Mouse (Mus musculus): Measurements from ENCODE around the gene Zfp385c. TPM values are rescaled to one million over a fixed set of nuclear protein-coding genes. Genes with fewer than 3 reads are reported as not detected.

Zfp385c gene
- total RNA-seq, 2 experiments from 2014 or later: not detected

- ATAC-seq (replicated peaks; ENCODE audit: low FRiP score, low TSS enrichment, poor library complexity, severe bottlenecking): no peak
These were observed 113.0 kb downstream of the Zfp385c start for GRCm38 (mm10) chr11:100579116-100579799.

DNA sequence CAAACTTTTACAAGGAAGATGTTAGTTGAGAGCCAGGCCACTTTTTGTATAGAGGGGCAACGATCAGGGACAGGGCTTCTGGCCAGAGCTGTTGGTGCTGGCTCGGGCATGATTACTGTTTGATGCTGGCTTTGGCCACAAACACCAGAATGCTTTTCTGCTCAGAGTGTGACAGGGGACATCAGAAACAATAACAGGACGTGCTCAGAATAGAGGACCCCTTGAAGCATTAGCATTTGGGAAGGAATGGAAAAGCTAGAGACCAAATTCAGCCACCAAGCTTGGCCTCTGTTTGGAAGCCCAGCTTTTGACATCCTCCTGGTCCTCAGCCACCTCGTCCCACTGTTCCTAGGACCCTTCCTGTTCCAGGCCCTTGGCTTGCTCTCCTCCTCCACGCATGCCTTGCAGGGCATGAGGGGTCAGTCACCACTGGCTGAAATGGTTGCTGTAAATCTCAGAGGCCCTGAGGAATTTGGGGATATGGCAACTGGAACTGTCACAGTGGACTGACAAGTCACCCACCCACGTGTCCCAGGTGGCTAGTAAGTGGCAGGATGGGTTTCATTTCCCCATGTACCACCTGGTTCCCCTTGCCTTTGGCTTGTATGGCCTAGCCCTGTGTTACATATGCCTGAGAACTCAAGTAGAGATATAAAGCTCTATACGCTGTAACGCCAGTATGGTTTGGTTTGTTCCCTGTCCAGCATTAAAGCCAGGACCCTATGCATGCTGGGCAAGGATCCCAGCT is 114.2 kb downstream of the Zfp385c start:
- no peak for ATAC-seq (replicated peaks; ENCODE audit: low FRiP score, low TSS enrichment, poor library complexity, severe bottlenecking)

Other genes starting within 250 kb of the Zfp385c start
- gene Klhl11, start 219.7 kb downstream of the Zfp385c start, total RNA-seq (2014; fragmentation: Nextera tagmentation): 10.8 and 14.8 TPM in 2 replicates
- gene Klhl11, start 219.7 kb downstream of the Zfp385c start, total RNA-seq (2017): 27.9 and 40.8 TPM in 2 replicates
- gene Acly, start 164.5 kb downstream of the Zfp385c start, total RNA-seq (2014; fragmentation: Nextera tagmentation): 99.9 and 114 TPM in 2 replicates
- 90.6 and 112 TPM in 2 replicates for gene Acly, start 164.5 kb downstream of the Zfp385c start, total RNA-seq (2017)
- not detected in 2 replicates for gene Ttc25, start 146.8 kb downstream of the Zfp385c start, total RNA-seq (2014; fragmentation: Nextera tagmentation)
- not detected in 2 replicates for gene Ttc25, start 146.8 kb downstream of the Zfp385c start, total RNA-seq (2017)
- gene Cnp, start 117.6 kb downstream of the Zfp385c start, total RNA-seq (2014; fragmentation: Nextera tagmentation): 57.0 and 60.8 TPM in 2 replicates
- 26.7 and 44.2 TPM in 2 replicates for gene Cnp, start 117.6 kb downstream of the Zfp385c start, total RNA-seq (2017)
- gene Nkiras2, start 73.2 kb downstream of the Zfp385c start, total RNA-seq (2014; fragmentation: Nextera tagmentation): 14.2 and 14.9 TPM in 2 replicates
- 4.2 and 11.2 TPM in 2 replicates for gene Nkiras2, start 73.2 kb downstream of the Zfp385c start, total RNA-seq (2017)
- 133 and 176 TPM in 2 replicates for gene Dnajc7, start 72.3 kb downstream of the Zfp385c start, total RNA-seq (2014; fragmentation: Nextera tagmentation)
- gene Dnajc7, start 72.3 kb downstream of the Zfp385c start, total RNA-seq (2017): 139 and 147 TPM in 2 replicates
- gene Dhx58, start 11.8 kb upstream of the Zfp385c start, total RNA-seq (2014; fragmentation: Nextera tagmentation): 14.2 and 16.4 TPM in 2 replicates
- 11.8 and 12.9 TPM in 2 replicates for gene Dhx58, start 11.8 kb upstream of the Zfp385c start, total RNA-seq (2017)
- gene Kat2a, start 20.0 kb upstream of the Zfp385c start, total RNA-seq (2014; fragmentation: Nextera tagmentation): 60.8 and 61.6 TPM in 2 replicates
- 15.2 and 30.5 TPM in 2 replicates for gene Kat2a, start 20.0 kb upstream of the Zfp385c start, total RNA-seq (2017)
- gene Hspb9, start 21.4 kb upstream of the Zfp385c start, total RNA-seq (2014; fragmentation: Nextera tagmentation): not detected in 2 replicates
- not detected in 2 replicates for gene Hspb9, start 21.4 kb upstream of the Zfp385c start, total RNA-seq (2017)
- gene Rab5c, start 45.8 kb upstream of the Zfp385c start, total RNA-seq (2014; fragmentation: Nextera tagmentation): 77.5 and 147 TPM in 2 replicates
- gene Rab5c, start 45.8 kb upstream of the Zfp385c start, total RNA-seq (2017): 81.5 and 95.4 TPM in 2 replicates
- gene Kcnh4, start 67.5 kb upstream of the Zfp385c start, total RNA-seq (2014; fragmentation: Nextera tagmentation): 0.57 TPM in 1 of 2 replicates, not detected in the other
- gene Kcnh4, start 67.5 kb upstream of the Zfp385c start, total RNA-seq (2017): not detected in 2 replicates
- not detected in 2 replicates for gene Hcrt, start 70.5 kb upstream of the Zfp385c start, total RNA-seq (2014; fragmentation: Nextera tagmentation)
- not detected in 2 replicates for gene Hcrt, start 70.5 kb upstream of the Zfp385c start, total RNA-seq (2017)
- gene Ghdc, start 78.5 kb upstream of the Zfp385c start, total RNA-seq (2014; fragmentation: Nextera tagmentation): 1.5 and 8.0 TPM in 2 replicates
- 1.3 and 1.7 TPM in 2 replicates for gene Ghdc, start 78.5 kb upstream of the Zfp385c start, total RNA-seq (2017)
- gene Stat5b, start 158.3 kb upstream of the Zfp385c start, total RNA-seq (2014; fragmentation: Nextera tagmentation): 45.1 and 53.5 TPM in 2 replicates
- gene Stat5b, start 158.3 kb upstream of the Zfp385c start, total RNA-seq (2017): 37.0 and 58.7 TPM in 2 replicates
- gene Stat5a, start 166.9 kb upstream of the Zfp385c start, total RNA-seq (2014; fragmentation: Nextera tagmentation): 81.1 and 116 TPM in 2 replicates
- 55.9 and 62.7 TPM in 2 replicates for gene Stat5a, start 166.9 kb upstream of the Zfp385c start, total RNA-seq (2017)
- 16.7 and 20.2 TPM in 2 replicates for gene Stat3, start 247.1 kb upstream of the Zfp385c start, total RNA-seq (2014; fragmentation: Nextera tagmentation)
- 20.3 and 50.3 TPM in 2 replicates for gene Stat3, start 247.1 kb upstream of the Zfp385c start, total RNA-seq (2017)